Mouse (Mus musculus) embryonic fibroblast, embryonic 13.5 days (primary cell): ENCODE results near the gene Glrb.

ENCODE experiments used
- CTCF ChIP-seq: IDR thresholded peaks from 2 replicates; pipeline ENCODE4 v1.5.1; 2011; ENCODE audit warnings: mild to moderate bottlenecking, control low read depth, low read length, moderate library complexity, borderline replicate concordance; ENCODE audit not compliant: insufficient read depth
- POLR2A ChIP-seq: IDR thresholded peaks from 2 replicates; pipeline ENCODE4 v1.6.1; 2011; ENCODE audit warnings: low read depth, mild to moderate bottlenecking, control low read depth, low read length, moderate library complexity

DNA sequence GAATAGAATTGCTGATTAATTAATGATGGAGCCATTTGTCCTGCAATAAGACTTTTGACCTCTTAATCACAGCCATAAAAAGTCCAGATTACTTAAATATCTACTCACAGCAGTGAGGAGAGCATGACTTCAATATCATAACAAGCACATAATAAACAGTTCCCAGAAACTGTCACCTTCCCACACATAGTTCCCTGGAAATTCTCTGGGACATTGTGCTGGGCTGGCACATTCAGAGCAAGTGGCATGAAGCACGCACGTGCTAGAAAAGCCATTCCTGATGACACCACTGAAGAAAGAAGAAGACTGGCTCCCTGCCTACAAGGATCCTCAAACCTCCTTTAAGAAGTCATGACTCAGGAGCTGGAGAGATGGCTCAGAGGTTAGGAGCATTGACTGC is 67.8 kb downstream of the Glrb start:
- TF ChIP-seq POLR2A (no peak), CTCF (no peak)
